Mouse (Mus musculus) liver, embryonic 15.5 days (tissue): ENCODE results near the gene Vps8. TPM values are rescaled to one million over a fixed set of nuclear protein-coding genes. Genes with fewer than 3 reads are reported as not detected.

Experiments used
- ATAC-seq: fragments of 200-750 bp; cut with Nextera tagmentation; 2 replicates; pipeline ENCODE4 v1.8.0; 2017; ENCODE audit warnings: moderate number of reproducible peaks, mild to moderate bottlenecking, moderate library complexity; ENCODE audit not compliant: insufficient read depth
- H3K27ac ChIP-seq: fragments of 300-500 bp; sonication (generic); replicated peaks from 2 replicates; pipeline ENCODE4 v1.5.1; 2015; ENCODE audit warnings: mild to moderate bottlenecking, inconsistent platforms
- H3K27me3 ChIP-seq: fragments of 300-500 bp; sonication (generic); 2 replicates; pipeline ENCODE4 v1.6.1; 2015; ENCODE audit warnings: mild to moderate bottlenecking, inconsistent platforms
- H3K36me3 ChIP-seq: fragments of 300-500 bp; sonication (generic); replicated peaks from 2 replicates; pipeline ENCODE4 v1.6.1; 2015; ENCODE audit warnings: moderate library complexity, mild to moderate bottlenecking, inconsistent platforms
- H3K4me1 ChIP-seq: fragments of 300-500 bp; sonication (generic); replicated peaks from 2 replicates; pipeline ENCODE4 v1.6.1; 2015; ENCODE audit warnings: inconsistent platforms
- H3K4me2 ChIP-seq: fragments of 300-500 bp; sonication (generic); 2 replicates; pipeline ENCODE4 v1.6.1; 2015; ENCODE audit warnings: moderate library complexity, mild to moderate bottlenecking, inconsistent platforms
- H3K4me3 ChIP-seq: fragments of 300-500 bp; sonication (generic); replicated peaks from 2 replicates; pipeline ENCODE4 v1.5.1; 2015; ENCODE audit warnings: mild to moderate bottlenecking, inconsistent platforms
- H3K9ac ChIP-seq: fragments of 300-500 bp; sonication (generic); 2 replicates; pipeline ENCODE4 v1.6.1; 2015; ENCODE audit warnings: moderate library complexity, mild to moderate bottlenecking, inconsistent platforms
- H3K9me3 ChIP-seq: fragments of 300-500 bp; sonication (generic); replicated peaks from 2 replicates; pipeline ENCODE4 v1.6.1; 2016; ENCODE audit warnings: inconsistent platforms
- WGBS: fragments of 180-500 bp; shearing (Covaris S2); methylation state at CpG from one replicate; pipeline ENCODE4 v1.1.7; 2015; ENCODE audit warnings: mixed read lengths; ENCODE audit not compliant: insufficient replicate concordance; 5-methylcytosine and 5-hydroxymethylcytosine counted together
- polyA plus RNA-seq: library from polyadenylated mRNA; unstranded; fragments of >200 nt; fragmentation: Nextera tagmentation; extraction: Ambion mirVana; gene quantifications from 2 replicates; pipeline ENCODE4 v1.2.1, GENCODE M21; 2015

The Vps8 gene
- polyA plus RNA-seq = 5.4 and 6.3 TPM in 2 replicates

DNA sequence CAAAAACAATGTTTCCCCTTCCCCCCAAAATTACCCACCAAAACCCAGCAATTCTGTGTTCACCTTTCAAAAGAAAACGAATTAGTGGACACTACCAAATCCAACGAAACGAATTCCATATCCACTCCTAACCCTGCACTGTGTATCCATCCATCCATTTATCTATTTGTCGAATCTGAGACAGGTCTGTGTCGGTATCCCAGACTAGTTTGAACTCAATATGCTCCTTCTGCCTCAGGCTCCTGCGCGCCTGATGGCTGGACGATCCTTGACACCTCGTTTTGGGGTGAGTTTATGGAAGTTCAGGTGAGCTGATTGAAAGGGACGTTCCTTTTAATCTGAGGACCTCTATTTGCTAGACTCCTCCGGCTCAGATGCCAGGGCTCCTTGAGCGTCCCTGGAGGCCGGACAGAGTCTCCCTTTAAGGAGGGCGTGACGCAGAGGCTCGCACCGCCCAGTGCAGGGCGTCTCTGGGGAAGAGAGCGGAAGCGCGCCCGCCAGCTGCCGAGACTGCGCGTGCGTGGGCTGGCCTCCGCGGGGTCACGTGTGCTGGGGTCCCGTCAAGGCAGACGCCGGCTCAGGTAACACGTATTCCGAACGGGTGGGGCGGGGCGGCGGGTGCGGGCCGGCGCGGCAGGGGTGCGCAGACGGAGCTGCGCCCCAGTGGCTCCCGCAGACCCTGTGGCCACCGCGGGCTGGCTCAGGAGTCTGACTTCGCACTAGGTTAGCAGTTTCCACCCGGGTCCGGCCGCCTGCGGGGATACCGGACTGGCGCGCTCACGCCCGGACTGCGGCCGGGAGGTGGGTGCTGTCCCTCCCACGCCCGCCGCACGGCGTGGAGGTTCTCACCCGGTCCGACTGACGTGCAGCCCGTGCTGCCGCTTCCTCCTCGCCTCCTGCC is at the start of gene Vps8:
TSS of gene Vps8 (plus strand) at position 474 of the 901 bp plus-strand sequence.
- ATAC-seq = peak; percentile 98
- Histone ChIP-seq H3K4me3 (peak within 1 kb of the TSS; percentile 77), H3K4me2 (peak within 1 kb of the TSS; percentile 97), H3K27me3 (no peaks in the 10 kb centered on the region), H3K9me3 (no peaks in the 10 kb centered on the region), H3K9ac (peak within 1 kb of the TSS; percentile 77), H3K4me1 (peaks cover 22% of the 10 kb centered on the region), H3K27ac (peak within 1 kb of the TSS; percentile 81), H3K36me3 (no peaks in the 10 kb centered on the region)
- WGBS = 1% methylated on average over 71 of the region's 71 CpGs

GRCm38 (mm10) chr16:21373316-21373960 is 49.5 kb upstream of the Vps8 start:
- no peak overlapping the region for H3K4me2 ChIP-seq
- H3K4me3 ChIP-seq = no peak overlapping the region
- H3K9ac ChIP-seq = no peak overlapping the region
- no peak overlapping the region for H3K27ac ChIP-seq
- H3K9me3 ChIP-seq = no peaks in the 10 kb centered on the region
- ATAC-seq = no peak
- 50% methylated on average over 7 of the region's 7 CpGs for WGBS
- H3K36me3 ChIP-seq = no peaks in the 10 kb centered on the region
- H3K4me1 ChIP-seq = 0 out of 2 replicates have a peak, but pooled peaks cover 4% of the 10 kb centered on the region
- peaks cover 35% of the 10 kb centered on the region for H3K27me3 ChIP-seq

- Histone ChIP-seq H3K27ac (no peak overlapping the region), H3K9ac (no peak overlapping the region), H3K36me3 (no peaks in the 10 kb centered on the region), H3K27me3 (peaks cover 33% of the 10 kb centered on the region), H3K4me1 (0 out of 2 replicates have a peak, but pooled peaks cover 4% of the 10 kb centered on the region), H3K4me2 (no peak overlapping the region), H3K4me3 (no peak overlapping the region), H3K9me3 (no peaks in the 10 kb centered on the region)
- 81% methylated on average over 3 of the region's 6 CpGs for WGBS
- no peak for ATAC-seq
These were observed 48.9 kb upstream of the Vps8 start for GRCm38 (mm10) chr16:21374067-21374466.

- H3K4me2 ChIP-seq = no peak overlapping the region
- H3K9me3 ChIP-seq = no peaks in the 10 kb centered on the region
- ATAC-seq = no peak
- H3K9ac ChIP-seq = no peak overlapping the region
- H3K4me3 ChIP-seq = no peak overlapping the region
- no peaks in the 10 kb centered on the region for H3K36me3 ChIP-seq
- peaks cover 29% of the 10 kb centered on the region for H3K27me3 ChIP-seq
- 37% methylated on average over 8 of the region's 8 CpGs for WGBS
- no peaks in the 10 kb centered on the region for H3K4me1 ChIP-seq
- H3K27ac ChIP-seq = no peak overlapping the region
These were observed 47.8 kb upstream of the Vps8 start for GRCm38 (mm10) chr16:21375147-21375546.

GRCm38 (mm10) chr16:21376316-21376715 is 46.6 kb upstream of the Vps8 start:
- no peak overlapping the region for H3K27ac ChIP-seq
- WGBS = 63% methylated on average over 8 of the region's 8 CpGs

GRCm38 (mm10) chr16:21376949-21377604 is 45.8 kb upstream of the Vps8 start:
- ATAC-seq = no peak
- Histone ChIP-seq H3K4me3 (no peak overlapping the region), H3K36me3 (no peaks in the 10 kb centered on the region), H3K27me3 (peaks cover 29% of the 10 kb centered on the region), H3K9me3 (no peaks in the 10 kb centered on the region), H3K4me2 (no peak overlapping the region), H3K27ac (no peak overlapping the region), H3K4me1 (no peaks in the 10 kb centered on the region), H3K9ac (no peak overlapping the region)
- 63% methylated on average over 7 of the region's 7 CpGs for WGBS

More at GRCm38 (mm10) chr16:21376316-21376715, 46.6 kb upstream of the Vps8 start:
- Histone ChIP-seq H3K4me1 (no peaks in the 10 kb centered on the region), H3K9me3 (no peaks in the 10 kb centered on the region), H3K27me3 (peaks cover 29% of the 10 kb centered on the region), H3K4me2 (no peak overlapping the region), H3K4me3 (no peak overlapping the region), H3K9ac (no peak overlapping the region), H3K36me3 (no peaks in the 10 kb centered on the region)
- no peak for ATAC-seq

- H3K4me1 ChIP-seq = no peaks in the 10 kb centered on the region
- H3K4me3 ChIP-seq = no peak overlapping the region
- no peaks in the 10 kb centered on the region for H3K9me3 ChIP-seq
- peaks cover 28% of the 10 kb centered on the region for H3K27me3 ChIP-seq
- no peaks in the 10 kb centered on the region for H3K36me3 ChIP-seq
- no peak for ATAC-seq
- H3K9ac ChIP-seq = no peak overlapping the region
- no peak overlapping the region for H3K4me2 ChIP-seq
- no peak overlapping the region for H3K27ac ChIP-seq
- WGBS = 55% methylated on average over 4 of the region's 4 CpGs
These were observed 45.3 kb upstream of the Vps8 start for GRCm38 (mm10) chr16:21377605-21377968.

GRCm38 (mm10) chr16:21381469-21381868 is 41.4 kb upstream of the Vps8 start:
- Histone ChIP-seq H3K27ac (no peak overlapping the region), H3K9me3 (no peaks in the 10 kb centered on the region), H3K27me3 (0 out of 2 replicates have a peak, but pooled peaks cover 5% of the 10 kb centered on the region), H3K4me2 (no peak overlapping the region), H3K4me3 (no peak overlapping the region), H3K36me3 (no peaks in the 10 kb centered on the region), H3K9ac (no peak overlapping the region), H3K4me1 (no peaks in the 10 kb centered on the region)
- no peak for ATAC-seq
- 70% methylated on average over 1 of the region's 1 CpGs for WGBS

- H3K9ac ChIP-seq = no peak overlapping the region
- 27% methylated on average over 11 of the region's 11 CpGs for WGBS
- no peak overlapping the region for H3K27ac ChIP-seq
- no peak overlapping the region for H3K4me3 ChIP-seq
- no peaks in the 10 kb centered on the region for H3K9me3 ChIP-seq
- no peak overlapping the region for H3K4me2 ChIP-seq
- no peak for ATAC-seq
- no peaks in the 10 kb centered on the region for H3K36me3 ChIP-seq
- no peaks in the 10 kb centered on the region for H3K4me1 ChIP-seq
- 0 out of 2 replicates have a peak, but pooled peaks cover 5% of the 10 kb centered on the region for H3K27me3 ChIP-seq
These were observed 40.6 kb upstream of the Vps8 start for GRCm38 (mm10) chr16:21382152-21382911.

DNA sequence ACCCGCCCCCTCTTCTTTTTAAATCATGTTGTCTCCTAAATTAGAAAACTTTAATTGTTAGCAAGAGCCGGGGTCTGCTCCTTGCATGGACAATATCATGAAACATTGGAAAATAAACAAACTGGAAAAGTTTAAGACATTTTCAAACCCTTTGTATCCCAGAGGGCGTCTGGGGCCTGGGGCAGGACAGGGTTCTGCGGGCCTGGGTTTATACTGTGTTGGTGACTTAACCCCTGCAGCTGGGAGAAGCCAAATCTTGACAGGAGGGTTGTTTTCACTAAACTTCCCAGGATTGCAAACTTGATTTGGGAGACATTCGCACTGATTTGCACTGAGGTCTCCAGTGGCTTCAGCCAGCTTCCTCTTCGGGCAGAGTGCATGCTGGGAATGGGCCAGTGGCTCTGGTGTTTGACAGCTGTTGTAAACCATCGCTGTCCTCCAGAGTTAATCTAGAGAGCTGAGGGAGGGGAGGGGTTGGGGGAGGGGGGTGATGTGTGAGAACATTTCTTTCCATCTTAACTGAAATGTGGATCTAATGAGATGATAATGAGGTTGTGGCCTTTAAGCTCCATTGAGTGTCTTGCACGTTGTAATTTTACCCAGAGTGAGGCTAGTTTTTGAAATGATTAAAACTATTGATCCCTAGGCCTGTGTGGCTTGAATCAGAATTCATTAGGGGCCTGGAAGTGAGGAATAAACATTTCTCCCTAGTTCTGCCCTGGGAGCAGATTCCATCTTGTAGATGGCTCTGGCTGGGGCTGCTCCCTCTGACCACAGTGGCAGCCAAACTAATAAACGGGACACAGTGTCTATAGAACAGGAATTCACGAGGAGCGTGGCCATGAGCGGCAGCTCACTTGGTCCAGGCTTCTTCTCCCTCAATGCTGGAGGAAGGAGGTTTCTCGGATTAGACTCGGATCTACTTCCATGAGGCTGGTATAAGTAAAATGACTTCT is 36.7 kb upstream of the Vps8 start:
- no peak for ATAC-seq
- Histone ChIP-seq H3K4me1 (no peaks in the 10 kb centered on the region), H3K36me3 (no peaks in the 10 kb centered on the region), H3K9me3 (no peaks in the 10 kb centered on the region), H3K27ac (no peak overlapping the region), H3K9ac (no peak overlapping the region), H3K4me2 (no peak overlapping the region), H3K27me3 (0 out of 2 replicates have a peak, but pooled peaks cover 5% of the 10 kb centered on the region), H3K4me3 (no peak overlapping the region)
- WGBS = 54% methylated on average over 14 of the region's 14 CpGs
